Mouse (Mus musculus) hindbrain, postnatal 0 days (tissue): ENCODE measurements around the gene Lrrfip1. TPM values are rescaled to one million over a fixed set of nuclear protein-coding genes. Genes with fewer than 3 reads are reported as not detected.

ENCODE experiments used
- ATAC-seq: fragments of 200-750 bp; cut with Nextera tagmentation; 2 replicates; pipeline ENCODE4 v1.8.0; 2017; ENCODE audit warnings: mild to moderate bottlenecking, moderate TSS enrichment, moderate library complexity
- DNase-seq: peaks from one replicate; pipeline ENCODE4 v3.0.0-alpha.2; 2015; ENCODE audit warnings: low spot score
- H3K27ac ChIP-seq: fragments of 300-500 bp; sonication (generic); 2 replicates; pipeline ENCODE4 v1.5.1; 2014; ENCODE audit warnings: mild to moderate bottlenecking
- H3K27me3 ChIP-seq: fragments of 300-500 bp; sonication (generic); 2 replicates; pipeline ENCODE4 v1.6.1; 2014; ENCODE audit warnings: low read length, mixed read lengths; ENCODE audit not compliant: insufficient read depth
- H3K36me3 ChIP-seq: fragments of 300-500 bp; sonication (generic); 2 replicates; pipeline ENCODE4 v1.6.1; 2014; ENCODE audit warnings: low read length, mixed read lengths; ENCODE audit not compliant: insufficient read depth
- H3K4me1 ChIP-seq: fragments of 300-500 bp; sonication (generic); 2 replicates; pipeline ENCODE4 v1.6.1; 2014; ENCODE audit warnings: antibody characterized with exemption, low read length, mixed read lengths; ENCODE audit not compliant: insufficient read depth
- H3K4me2 ChIP-seq: fragments of 300-500 bp; sonication (generic); 2 replicates; pipeline ENCODE4 v1.6.1; 2014; ENCODE audit warnings: low read depth, mild to moderate bottlenecking, low read length, moderate library complexity, mixed read lengths
- H3K4me3 ChIP-seq: fragments of 300-500 bp; sonication (generic); 2 replicates; pipeline ENCODE4 v1.5.1; 2014; ENCODE audit warnings: low read length
- H3K9ac ChIP-seq: fragments of 300-500 bp; sonication (generic); replicated peaks from 2 replicates; pipeline ENCODE4 v1.6.1; 2014; ENCODE audit warnings: mild to moderate bottlenecking, low read length, moderate library complexity, mixed read lengths
- H3K9me3 ChIP-seq: fragments of 300-500 bp; sonication (generic); 2 replicates; pipeline ENCODE4 v1.6.1; 2016; ENCODE audit warnings: low read length, mixed read lengths
- CTCF ChIP-seq: IDR thresholded peaks from 2 replicates; pipeline ENCODE4 v1.5.1; 2016; ENCODE audit warnings: antibody characterized with exemption, control low read depth, low read depth
- WGBS: fragments of 180-500 bp; shearing (Covaris S2); extraction: QIAGEN DNeasy Blood & Tissue Kit; methylation state at CpG from one replicate; pipeline ENCODE4 v1.1.7; 2014; 5-methylcytosine and 5-hydroxymethylcytosine counted together
- polyA plus RNA-seq: library from polyadenylated mRNA; unstranded; fragments of >200 nt; fragmentation: Nextera tagmentation; extraction: Ambion mirVana; gene quantifications from 2 replicates; pipeline ENCODE4 v1.2.1, GENCODE M21; 2015
- total RNA-seq: library from RNA; depleted of rRNA; stranded (reverse); fragments of >200 nt; gene quantifications from 2 replicates; pipeline ENCODE4 v1.2.3, GENCODE M21; 2014

Lrrfip1 gene
- total and polyA plus RNA-seq, 2 experiments from 2014 or later, result 26.9 to 37.5 TPM

GRCm38 (mm10) chr1:91021304-91021703 is 22.8 kb downstream of the Lrrfip1 start:
- no peak overlapping the region for H3K27ac ChIP-seq
- WGBS, result 67% methylated on average over 3 of the region's 3 CpGs
- no peak overlapping the region for H3K4me3 ChIP-seq
- H3K27me3 ChIP-seq, result no peaks in the 10 kb centered on the region
- H3K9me3 ChIP-seq, result no peaks in the 10 kb centered on the region
- peaks cover 6% of the 10 kb centered on the region for H3K4me1 ChIP-seq
- H3K36me3 ChIP-seq, result no peaks in the 10 kb centered on the region
- H3K4me2 ChIP-seq, result no peak overlapping the region
- no peak overlapping the region for H3K9ac ChIP-seq
- DNase-seq (no peak), ATAC-seq (no peak)
- TF ChIP-seq CTCF, result peak; percentile 60

- ATAC-seq (no peak), DNase-seq (no peak)
- H3K4me1 ChIP-seq, result no peaks in the 10 kb centered on the region
- H3K4me2 ChIP-seq, result no peak overlapping the region
- WGBS, result 77% methylated on average over 11 of the region's 11 CpGs
- no peak overlapping the region for H3K4me3 ChIP-seq
- no peaks in the 10 kb centered on the region for H3K9me3 ChIP-seq
- no peak for TF ChIP-seq CTCF
- no peaks in the 10 kb centered on the region for H3K36me3 ChIP-seq
- H3K27ac ChIP-seq, result no peak overlapping the region
- no peaks in the 10 kb centered on the region for H3K27me3 ChIP-seq
- no peak overlapping the region for H3K9ac ChIP-seq
Observed at GRCm38 (mm10) chr1:91022157-91022895, 23.8 kb downstream of the Lrrfip1 start.

- Histone ChIP-seq H3K27ac (no peak overlapping the region), H3K9ac (no peak overlapping the region), H3K4me1 (no peaks in the 10 kb centered on the region), H3K36me3 (no peaks in the 10 kb centered on the region), H3K9me3 (no peaks in the 10 kb centered on the region), H3K27me3 (no peaks in the 10 kb centered on the region), H3K4me2 (no peak overlapping the region), H3K4me3 (no peak overlapping the region)
- DNase-seq (no peak), ATAC-seq (no peak)
- 89% methylated on average over 5 of the region's 5 CpGs for WGBS
- TF ChIP-seq CTCF, result no peak
Observed at GRCm38 (mm10) chr1:91023230-91023629, 24.7 kb downstream of the Lrrfip1 start.

DNA sequence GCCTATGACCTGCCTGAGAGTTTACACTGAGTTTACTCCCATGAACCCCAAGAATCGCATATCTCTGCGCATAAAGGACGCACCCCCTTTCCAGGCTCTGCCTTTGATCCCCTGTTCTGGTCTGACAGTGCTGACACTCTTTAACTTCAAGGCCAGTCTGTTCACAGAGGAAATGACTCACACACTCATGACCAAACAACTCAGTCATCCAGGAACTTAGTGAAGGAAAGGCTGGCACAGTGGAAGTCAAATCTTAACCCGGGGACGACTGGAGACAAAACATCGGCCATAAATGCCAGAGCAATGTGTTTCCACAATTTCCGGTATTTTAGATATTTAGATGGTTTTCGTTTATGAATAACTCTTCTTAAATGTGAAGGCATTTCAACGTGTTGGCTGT is 25.4 kb downstream of the Lrrfip1 start:
- no peak for ATAC-seq
- 91% methylated on average over 9 of the region's 9 CpGs for WGBS

DNA sequence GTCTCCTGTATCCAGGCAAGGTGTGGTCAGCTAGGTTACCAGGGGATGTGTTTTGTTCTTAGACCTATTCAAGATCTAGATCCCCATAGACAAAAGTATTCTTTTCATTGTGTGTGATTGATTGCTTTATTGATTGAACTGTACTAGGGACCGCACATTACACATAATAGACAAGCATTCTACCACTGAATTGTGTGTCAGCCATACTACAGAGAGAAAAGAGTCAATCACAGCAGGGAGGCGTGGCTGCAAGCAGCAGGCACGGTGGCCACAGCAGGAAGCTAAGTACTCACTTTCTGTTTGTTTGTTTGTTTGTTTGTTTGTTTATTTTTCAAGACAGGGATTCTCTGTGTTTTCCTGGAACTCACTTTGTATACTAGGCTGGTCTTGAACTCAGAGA is 25.9 kb downstream of the Lrrfip1 start:
- Histone ChIP-seq H3K4me1 (no peaks in the 10 kb centered on the region), H3K4me2 (no peak overlapping the region), H3K9ac (no peak overlapping the region), H3K36me3 (no peaks in the 10 kb centered on the region), H3K4me3 (no peak overlapping the region), H3K27me3 (no peaks in the 10 kb centered on the region), H3K27ac (no peak overlapping the region), H3K9me3 (no peaks in the 10 kb centered on the region)
- DNase-seq, result no peak
- ATAC-seq, result no peak
- WGBS, result 42% methylated on average over 3 of the region's 3 CpGs
- TF ChIP-seq CTCF, result no peak

More for the DNA sequence above, 25.4 kb downstream of the Lrrfip1 start:
- no peaks in the 10 kb centered on the region for H3K4me1 ChIP-seq
- no peak overlapping the region for H3K4me2 ChIP-seq
- H3K27me3 ChIP-seq, result no peaks in the 10 kb centered on the region
- DNase-seq, result no peak
- H3K36me3 ChIP-seq, result no peaks in the 10 kb centered on the region
- H3K9me3 ChIP-seq, result no peaks in the 10 kb centered on the region
- H3K27ac ChIP-seq, result no peak overlapping the region
- H3K9ac ChIP-seq, result no peak overlapping the region
- no peak overlapping the region for H3K4me3 ChIP-seq
- TF ChIP-seq CTCF, result no peak

DNA sequence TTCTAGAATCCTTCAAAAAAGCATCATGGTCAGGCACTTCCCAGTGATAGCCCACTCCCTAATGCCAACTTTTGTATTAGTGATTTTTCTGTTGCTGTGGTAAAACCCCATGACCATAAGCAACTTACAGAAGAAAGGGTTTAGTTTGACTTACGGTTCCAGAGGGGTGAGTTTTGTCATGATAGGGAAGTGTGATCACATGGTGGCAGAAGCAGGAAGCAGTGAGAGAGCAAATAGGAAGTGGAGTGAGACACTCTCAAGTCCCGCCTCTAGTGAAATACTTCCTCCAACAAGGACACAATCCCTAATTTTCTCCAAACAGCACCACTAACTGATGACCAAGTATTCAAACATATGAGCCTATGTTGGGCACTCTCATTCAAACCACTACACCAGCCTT is 28.4 kb downstream of the Lrrfip1 start:
- TF ChIP-seq CTCF, result no peak
- no peaks in the 10 kb centered on the region for H3K36me3 ChIP-seq
- no peak overlapping the region for H3K4me3 ChIP-seq
- WGBS, result 95% methylated on average over 2 of the region's 2 CpGs
- DNase-seq, result no peak
- H3K9ac ChIP-seq, result no peak overlapping the region
- no peak overlapping the region for H3K4me2 ChIP-seq
- ATAC-seq, result no peak
- no peaks in the 10 kb centered on the region for H3K4me1 ChIP-seq
- no peak overlapping the region for H3K27ac ChIP-seq
- no peaks in the 10 kb centered on the region for H3K9me3 ChIP-seq
- H3K27me3 ChIP-seq, result no peaks in the 10 kb centered on the region

- Histone ChIP-seq H3K4me1 (no peaks in the 10 kb centered on the region), H3K9ac (no peak overlapping the region), H3K4me3 (no peak overlapping the region), H3K27me3 (no peaks in the 10 kb centered on the region), H3K9me3 (no peaks in the 10 kb centered on the region), H3K27ac (no peak overlapping the region), H3K4me2 (no peak overlapping the region), H3K36me3 (no peaks in the 10 kb centered on the region)
- 100% methylated on average over 1 of the region's 1 CpGs for WGBS
- ATAC-seq (no peak), DNase-seq (no peak)
- TF ChIP-seq CTCF, result no peak
Observed at GRCm38 (mm10) chr1:91030383-91030782, 31.8 kb downstream of the Lrrfip1 start.
